Mouse (Mus musculus) heart, embryonic 14.5 days (tissue): ENCODE data around the gene Ezh1. TPM values are rescaled to one million over a fixed set of nuclear protein-coding genes. Genes with fewer than 3 reads are reported as not detected.
A peak's percentile ranks its signal among the peaks of the same experiment; 100 is the strongest.

ENCODE experiments used
- ATAC-seq: fragments of 200-750 bp; cut with Nextera tagmentation; 2 replicates; pipeline ENCODE4 v1.8.0; 2017; ENCODE audit warnings: low read depth, moderate TSS enrichment; ENCODE audit not compliant: insufficient number of reproducible peaks, insufficient read depth, low FRiP score
- H3K27ac ChIP-seq, 2 experiments: fragments of 200-500 bp in 1 of 2; fragments of 300-500 bp in 1 of 2; sonication (generic) in 1 of 2; replicated peaks in 1 of 2; 2 replicates each; pipeline ENCODE4 v1.5.1; 2012 to 2014; ENCODE audit warnings: low read depth in 2 of 2, low read length in 2 of 2, control low read depth in 1 of 2, mild to moderate bottlenecking in 1 of 2, mixed read lengths in 1 of 2; ENCODE audit not compliant: control insufficient read depth in 1 of 2, insufficient read depth in 1 of 2
- H3K27me3 ChIP-seq: fragments of 300-500 bp; sonication (generic); 2 replicates; pipeline ENCODE4 v1.6.1; 2014; ENCODE audit warnings: mild to moderate bottlenecking, low read length, control low read depth; ENCODE audit not compliant: control insufficient read depth, insufficient read depth
- H3K36me3 ChIP-seq: fragments of 300-500 bp; sonication (generic); 2 replicates; pipeline ENCODE4 v1.6.1; 2014; ENCODE audit warnings: mild to moderate bottlenecking, control low read depth, low read length, mixed read lengths; ENCODE audit not compliant: control insufficient read depth, insufficient read depth
- H3K4me1 ChIP-seq, 2 experiments: fragments of 200-500 bp in 1 of 2; fragments of 300-500 bp in 1 of 2; sonication (generic) in 1 of 2; 2 replicates each; pipeline ENCODE4 v1.6.1; 2012 to 2014; ENCODE audit warnings: low read length in 2 of 2, control low read depth in 1 of 2, mixed read lengths in 1 of 2; ENCODE audit not compliant: control insufficient read depth in 2 of 2, insufficient read depth in 2 of 2
- H3K4me2 ChIP-seq: fragments of 300-500 bp; sonication (generic); 2 replicates; pipeline ENCODE4 v1.6.1; 2014; ENCODE audit warnings: mild to moderate bottlenecking, low read length
- H3K4me3 ChIP-seq, 2 experiments: fragments of 200-500 bp in 1 of 2; fragments of 300-500 bp in 1 of 2; sonication (generic) in 1 of 2; 2 replicates each; pipeline ENCODE4 v1.5.1; 2012 to 2014; ENCODE audit warnings: low read length in 2 of 2, mild to moderate bottlenecking in 2 of 2, control low read depth in 1 of 2, low read depth in 1 of 2, moderate library complexity in 1 of 2; ENCODE audit not compliant: control insufficient read depth in 1 of 2, insufficient read depth in 1 of 2
- H3K9ac ChIP-seq: fragments of 300-500 bp; sonication (generic); 2 replicates; pipeline ENCODE4 v1.6.1; 2014; ENCODE audit warnings: mild to moderate bottlenecking, low read length
- H3K9me3 ChIP-seq: fragments of 300-500 bp; sonication (generic); 2 replicates; pipeline ENCODE4 v1.6.1; 2016; ENCODE audit warnings: low read length, control low read depth; ENCODE audit not compliant: control insufficient read depth
- WGBS: fragments of 180-500 bp; shearing (Covaris S2); extraction: QIAGEN DNeasy Blood & Tissue Kit; methylation state at CpG from one replicate; pipeline ENCODE4 v1.1.7; 2014; 5-methylcytosine and 5-hydroxymethylcytosine counted together
- polyA plus RNA-seq: library from polyadenylated mRNA; unstranded; fragments of >200 nt; fragmentation: Nextera tagmentation; extraction: Ambion mirVana; gene quantifications from 2 replicates; pipeline ENCODE4 v1.2.1, GENCODE M21; 2014

Ezh1 gene
- 13.6 and 16.6 TPM in 2 replicates for polyA plus RNA-seq

GRCm38 (mm10) chr11:101226065-101226701, at the start of gene Ezh1:
Gene Ezh1, minus strand, starts transcription at chr11:101226463.
- H3K27ac ChIP-seq, result peak within 1 kb of the TSS; percentile 50 to 51; a peak in 3 of 4 replicates
- H3K36me3 ChIP-seq, result no peaks in the 10 kb centered on the region
- ATAC-seq, result peak; percentile 90
- no peaks in the 10 kb centered on the region for H3K9me3 ChIP-seq
- peak within 1 kb of the TSS; percentile 91 for H3K4me2 ChIP-seq
- H3K27me3 ChIP-seq, result no peaks in the 10 kb centered on the region
- 2% methylated on average over 45 of the region's 56 CpGs for WGBS
- peaks cover 10 to 18% of the 10 kb centered on the region in 2 experiments for H3K4me1 ChIP-seq
- peak within 1 kb of the TSS; percentile 60 to 81 for H3K4me3 ChIP-seq
- H3K9ac ChIP-seq, result peak within 1 kb of the TSS; percentile 78

GRCm38 (mm10) chr11:101275309-101275708, 49.0 kb upstream of the Ezh1 start:
- Histone ChIP-seq H3K9ac (no peak overlapping the region), H3K4me3 (no peak overlapping the region), H3K4me2 (no peak overlapping the region), H3K4me1 (peaks cover 13 to 22% of the 10 kb centered on the region in 2 experiments), H3K27ac (no peak overlapping the region), H3K27me3 (no peaks in the 10 kb centered on the region), H3K9me3 (no peaks in the 10 kb centered on the region), H3K36me3 (peaks cover 12% of the 10 kb centered on the region; the same call in 1 of the 2 replicates)
- 73% methylated on average over 4 of the region's 4 CpGs for WGBS
- no peak for ATAC-seq

DNA sequence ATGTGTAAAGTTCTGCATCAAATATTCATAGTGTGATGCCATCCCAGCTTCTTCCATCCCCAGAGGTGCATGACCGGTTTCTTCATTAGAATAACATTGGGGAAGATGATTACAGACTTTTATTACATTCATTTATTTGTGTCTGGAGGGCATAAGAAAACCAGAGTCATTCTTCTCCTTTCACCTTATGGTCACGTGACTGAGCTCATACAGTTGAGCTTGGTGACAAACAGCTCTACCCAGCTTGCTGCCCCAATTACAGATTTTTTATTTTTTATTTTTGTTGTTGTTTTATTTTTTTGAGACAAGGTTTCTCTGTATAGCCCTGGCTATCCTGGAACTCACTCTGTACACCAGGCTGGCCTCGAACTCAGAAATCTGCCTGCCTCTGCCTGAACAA, 46.2 kb upstream of the Ezh1 start:
- Histone ChIP-seq H3K9ac (no peak overlapping the region), H3K9me3 (no peaks in the 10 kb centered on the region), H3K4me3 (no peak overlapping the region), H3K27me3 (no peaks in the 10 kb centered on the region), H3K27ac (no peak overlapping the region), H3K36me3 (peaks cover 12% of the 10 kb centered on the region; the same call in 1 of the 2 replicates), H3K4me2 (no peak overlapping the region), H3K4me1 (peaks cover 8 to 16% of the 10 kb centered on the region in 2 experiments; a peak in 3 of 4 replicates)
- WGBS, result 79% methylated on average over 3 of the region's 3 CpGs
- ATAC-seq, result no peak

GRCm38 (mm10) chr11:101269577-101270116, 43.4 kb upstream of the Ezh1 start:
- Histone ChIP-seq H3K36me3 (0 out of 2 replicates have a peak, but pooled peaks cover 4% of the 10 kb centered on the region), H3K9ac (no peak overlapping the region), H3K4me3 (no peak overlapping the region), H3K4me1 (peaks cover 8 to 15% of the 10 kb centered on the region in 2 experiments; a peak in 3 of 4 replicates), H3K27ac (no peak overlapping the region), H3K9me3 (no peaks in the 10 kb centered on the region), H3K27me3 (peaks cover 17% of the 10 kb centered on the region), H3K4me2 (0 out of 2 replicates have a peak overlapping the region, but pooled peaks have one; percentile 6)
- 17% methylated on average over 10 of the region's 10 CpGs for WGBS
- no peak for ATAC-seq

DNA sequence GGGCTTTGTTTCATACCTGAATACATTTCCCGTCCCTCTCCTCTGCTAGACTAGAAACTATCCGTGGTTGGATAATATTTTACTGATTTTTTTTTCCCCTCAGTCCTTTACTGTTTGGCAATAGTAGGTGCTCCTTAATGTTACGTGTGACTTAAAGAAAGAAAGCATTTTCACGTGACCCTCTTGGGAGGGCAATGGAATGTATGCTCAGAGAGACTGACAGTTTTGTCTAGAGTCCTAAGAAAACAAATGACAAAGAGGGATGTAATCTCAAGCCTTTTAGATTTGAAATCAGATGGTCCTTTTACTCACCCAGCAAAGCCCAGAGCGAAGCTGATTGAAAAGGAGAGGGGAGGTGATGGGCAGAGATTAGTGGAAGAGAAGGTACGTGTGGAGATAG, 39.6 kb upstream of the Ezh1 start:
- H3K9me3 ChIP-seq, result no peaks in the 10 kb centered on the region
- H3K27ac ChIP-seq, result no peak overlapping the region
- WGBS, result 29% methylated on average over 6 of the region's 6 CpGs
- H3K9ac ChIP-seq, result no peak overlapping the region
- peaks cover 20 to 27% of the 10 kb centered on the region in 2 experiments; a peak in 3 of 4 replicates for H3K4me1 ChIP-seq
- no peaks in the 10 kb centered on the region for H3K36me3 ChIP-seq
- H3K27me3 ChIP-seq, result peaks cover 37% of the 10 kb centered on the region
- no peak overlapping the region for H3K4me3 ChIP-seq
- no peak overlapping the region for H3K4me2 ChIP-seq
- no peak for ATAC-seq

- H3K4me1 ChIP-seq, result peaks cover 21 to 29% of the 10 kb centered on the region in 2 experiments; a peak in 3 of 4 replicates
- H3K36me3 ChIP-seq, result no peaks in the 10 kb centered on the region
- peak overlapping the region; percentile 16 to 30; a peak in 3 of 4 replicates for H3K4me3 ChIP-seq
- no peak overlapping the region for H3K27ac ChIP-seq
- no peak overlapping the region; the same call in 1 of the 2 replicates for H3K9ac ChIP-seq
- no peak for ATAC-seq
- 8% methylated on average over 31 of the region's 31 CpGs for WGBS
- peaks cover 37% of the 10 kb centered on the region for H3K27me3 ChIP-seq
- peak overlapping the region; percentile 59 for H3K4me2 ChIP-seq
- no peaks in the 10 kb centered on the region for H3K9me3 ChIP-seq
Observed at GRCm38 (mm10) chr11:101264954-101265471, 38.8 kb upstream of the Ezh1 start.

DNA sequence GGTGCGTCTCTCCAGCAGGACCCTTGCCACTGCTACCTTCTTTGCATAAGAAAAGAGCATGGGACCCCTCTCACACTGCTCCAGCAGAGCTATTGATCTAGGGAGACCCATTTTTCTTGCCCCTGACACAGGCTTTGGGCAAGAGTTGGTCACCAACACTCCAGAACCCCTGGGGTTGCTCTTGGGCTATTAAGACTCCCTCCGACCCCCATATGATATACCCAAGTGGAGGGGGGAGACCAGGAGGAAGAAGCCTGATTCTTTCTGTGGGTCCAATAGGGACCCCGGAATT, 37.7 kb upstream of the Ezh1 start:
- peak overlapping the region; percentile 99; the same call in 1 of the 2 replicates for H3K4me2 ChIP-seq
- H3K27me3 ChIP-seq, result peaks cover 37% of the 10 kb centered on the region
- 21% methylated on average over 3 of the region's 3 CpGs for WGBS
- H3K4me3 ChIP-seq, result no peak overlapping the region
- H3K4me1 ChIP-seq, result peaks cover 28 to 34% of the 10 kb centered on the region in 2 experiments
- H3K9ac ChIP-seq, result no peak overlapping the region
- H3K9me3 ChIP-seq, result no peaks in the 10 kb centered on the region
- H3K36me3 ChIP-seq, result peaks cover under 1% of the 10 kb centered on the region
- no peak overlapping the region for H3K27ac ChIP-seq
- ATAC-seq, result no peak
